Mouse (Mus musculus) thymus, adult 2 months (tissue): Measurements from ENCODE around the gene Acyp2. TPM values are rescaled to one million over a fixed set of nuclear protein-coding genes. Genes with fewer than 3 reads are reported as not detected.

Experiments used
- DNase-seq: peaks from one replicate; pipeline ENCODE4 v3.0.0; 2021
- H3K27ac ChIP-seq: fragments of 200-500 bp; 2 replicates; pipeline ENCODE4 v1.5.1; 2012; ENCODE audit warnings: low read length, control low read depth; ENCODE audit not compliant: control insufficient read depth, insufficient read depth
- H3K27me3 ChIP-seq: fragments of 200-500 bp; 2 replicates; pipeline ENCODE4 v1.6.1; 2012; ENCODE audit warnings: mild to moderate bottlenecking, low read length, moderate library complexity, mixed read lengths; ENCODE audit not compliant: control insufficient read depth, insufficient read depth
- H3K36me3 ChIP-seq: fragments of 200-500 bp; 2 replicates; pipeline ENCODE4 v1.6.1; 2012; ENCODE audit warnings: mild to moderate bottlenecking, low read length, moderate library complexity; ENCODE audit not compliant: control insufficient read depth, insufficient read depth
- H3K4me1 ChIP-seq: fragments of 200-500 bp; replicated peaks from 2 replicates; pipeline ENCODE4 v1.6.1; 2012; ENCODE audit warnings: low read length; ENCODE audit not compliant: control insufficient read depth, insufficient read depth
- H3K4me3 ChIP-seq: fragments of 200-500 bp; 2 replicates; pipeline ENCODE4 v1.5.1; 2012; ENCODE audit warnings: mild to moderate bottlenecking, low read length, control low read depth, moderate library complexity; ENCODE audit not compliant: control insufficient read depth, insufficient read depth
- CTCF ChIP-seq: fragments of 200-500 bp; IDR thresholded peaks from 2 replicates; pipeline ENCODE4 v1.5.1; 2012; ENCODE audit warnings: mild to moderate bottlenecking, control low read depth, low read length, moderate library complexity, borderline replicate concordance; ENCODE audit not compliant: control insufficient read depth, poor library complexity, insufficient read depth; ENCODE audit errors: extremely low read depth
- POLR2A ChIP-seq: fragments of 200-500 bp; IDR thresholded peaks from 2 replicates; pipeline ENCODE4 v1.6.1; 2012; ENCODE audit warnings: mild to moderate bottlenecking, low read length, control low read depth, moderate library complexity; ENCODE audit not compliant: control insufficient read depth, poor library complexity, insufficient read depth; ENCODE audit errors: extremely low read depth
- WGBS: fragments of 180-500 bp; shearing (Covaris S2); methylation state at CpG from one replicate; pipeline ENCODE4 v1.1.7; 2018; 5-methylcytosine and 5-hydroxymethylcytosine counted together
- polyA plus RNA-seq: library from polyadenylated mRNA; depleted of rRNA; stranded (reverse); fragments of >200 nt; gene quantifications from 2 replicates; pipeline ENCODE4 v1.2.3, GENCODE M21; 2012

The Acyp2 gene
- polyA plus RNA-seq, 1 experiment, result 2.9 TPM

DNA sequence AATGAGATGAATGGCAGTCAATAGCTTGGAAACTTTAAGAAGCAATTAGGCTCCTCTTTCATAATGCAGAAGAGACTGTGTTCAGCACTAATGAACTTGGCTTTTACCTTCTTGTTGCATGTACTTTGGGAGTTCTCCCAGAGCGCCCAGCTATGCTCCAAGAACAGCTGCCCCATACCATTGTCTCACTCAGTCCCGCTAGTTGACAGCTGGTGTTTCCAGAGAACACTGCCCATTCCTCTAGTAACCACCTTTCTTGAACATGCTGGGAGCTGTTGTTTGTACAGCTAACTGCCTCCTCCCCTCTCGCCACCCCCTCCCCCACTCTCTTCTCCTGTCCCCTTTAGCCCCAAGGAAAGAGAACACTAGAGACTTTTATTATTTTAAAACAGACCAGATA lies 52.1 kb downstream of the Acyp2 start:
- 94% methylated on average over 3 of the region's 3 CpGs for WGBS
- no peak overlapping the region for H3K27ac ChIP-seq
- no peaks in the 10 kb centered on the region for H3K36me3 ChIP-seq
- no peak overlapping the region for H3K4me3 ChIP-seq
- no peak for DNase-seq
- H3K4me1 ChIP-seq, result no peaks in the 10 kb centered on the region
- no peak for TF ChIP-seq POLR2A
- no peak for TF ChIP-seq CTCF
- H3K27me3 ChIP-seq, result no peaks in the 10 kb centered on the region

DNA sequence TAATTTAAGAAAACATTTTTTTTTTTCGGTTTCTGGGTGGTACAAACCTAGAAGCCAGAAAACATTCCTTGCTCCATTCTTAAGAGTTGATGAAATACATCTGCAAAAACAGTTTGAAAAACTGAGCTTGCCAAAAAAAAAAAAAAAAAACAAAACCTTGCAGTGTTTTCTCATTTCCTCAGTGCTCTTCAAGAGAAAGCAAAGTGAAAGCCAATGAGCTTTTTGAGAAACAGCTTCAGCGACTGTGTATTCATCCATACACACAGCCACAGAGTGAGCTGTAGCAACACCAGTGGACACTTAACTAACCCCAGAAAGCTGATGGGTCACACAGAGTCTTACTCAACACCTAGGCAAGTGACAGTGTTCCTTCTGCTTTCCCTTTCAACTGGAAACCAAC lies 69.4 kb downstream of the Acyp2 start:
- H3K36me3 ChIP-seq, result no peaks in the 10 kb centered on the region
- no peaks in the 10 kb centered on the region for H3K27me3 ChIP-seq
- DNase-seq, result no peak
- TF ChIP-seq POLR2A (no peak), CTCF (no peak)
- 96% methylated on average over 2 of the region's 2 CpGs for WGBS
- no peaks in the 10 kb centered on the region for H3K4me1 ChIP-seq
- H3K27ac ChIP-seq, result no peak overlapping the region
- no peak overlapping the region for H3K4me3 ChIP-seq

- Histone ChIP-seq H3K27me3 (no peaks in the 10 kb centered on the region), H3K36me3 (no peaks in the 10 kb centered on the region), H3K4me3 (no peak overlapping the region), H3K4me1 (no peaks in the 10 kb centered on the region), H3K27ac (no peak overlapping the region)
- TF ChIP-seq CTCF, result no peak
- TF ChIP-seq POLR2A, result no peak
- WGBS, result 95% methylated on average over 2 of the region's 2 CpGs
- no peak for DNase-seq
Observed at GRCm38 (mm10) chr11:30578931-30579330, 70.5 kb downstream of the Acyp2 start.

DNA sequence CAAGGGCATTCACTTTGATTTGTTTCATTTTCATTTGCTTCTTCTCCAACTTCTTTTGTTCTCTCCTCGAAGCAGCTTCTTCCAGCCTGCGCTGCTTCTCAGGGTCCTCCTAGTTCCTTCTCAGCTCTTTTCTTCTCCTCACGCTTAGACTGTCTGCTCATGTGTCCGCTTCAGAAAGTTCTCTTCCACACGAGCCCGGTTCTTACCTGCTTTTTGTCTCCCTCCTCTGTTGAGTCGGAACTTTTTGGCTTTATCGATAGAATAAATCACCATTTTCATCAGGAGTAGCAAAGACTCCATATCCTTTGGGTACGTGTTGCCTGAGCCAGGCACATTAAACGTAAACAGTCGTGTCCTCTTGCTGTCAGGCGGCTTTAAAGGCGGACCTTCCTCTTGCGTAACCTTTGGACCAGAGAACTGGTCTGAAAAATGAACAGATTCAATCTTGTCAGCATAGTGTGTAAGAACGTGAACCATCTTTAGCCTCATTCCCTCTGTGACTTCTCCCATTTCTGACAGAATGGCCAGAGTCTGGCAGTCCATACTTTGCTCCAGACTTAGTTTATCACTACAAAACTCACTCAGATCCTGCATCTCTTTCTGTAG lies 76.5 kb downstream of the Acyp2 start:
- Histone ChIP-seq H3K36me3 (no peaks in the 10 kb centered on the region), H3K4me3 (no peak overlapping the region), H3K27me3 (no peaks in the 10 kb centered on the region), H3K27ac (no peak overlapping the region), H3K4me1 (no peaks in the 10 kb centered on the region)
- no peak for DNase-seq
- TF ChIP-seq POLR2A (no peak), CTCF (no peak)
- WGBS, result 93% methylated on average over 15 of the region's 15 CpGs

DNA sequence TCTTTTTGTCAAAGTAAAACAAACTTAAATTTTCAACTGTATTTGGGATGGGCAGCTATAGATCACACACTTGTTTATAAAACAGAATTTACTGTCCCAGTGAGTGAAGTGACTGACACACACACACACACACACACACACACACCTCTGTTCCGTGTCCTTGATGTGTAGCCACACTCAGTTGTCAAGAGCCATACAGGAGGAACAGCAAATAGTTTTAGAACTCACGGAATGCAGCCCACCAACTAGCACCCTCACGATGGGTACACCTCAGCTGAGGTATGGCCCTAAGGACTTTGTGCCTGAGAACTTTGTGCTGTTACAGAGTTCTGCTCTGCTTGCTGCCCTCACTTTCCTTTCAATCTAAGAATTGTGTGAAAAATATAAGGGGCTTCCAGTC lies 78.8 kb downstream of the Acyp2 start:
- no peak overlapping the region for H3K27ac ChIP-seq
- H3K36me3 ChIP-seq, result no peaks in the 10 kb centered on the region
- no peaks in the 10 kb centered on the region for H3K27me3 ChIP-seq
- no peak for DNase-seq
- no peaks in the 10 kb centered on the region for H3K4me1 ChIP-seq
- TF ChIP-seq CTCF (no peak), POLR2A (no peak)
- WGBS, result 95% methylated on average over 3 of the region's 3 CpGs
- H3K4me3 ChIP-seq, result no peak overlapping the region

GRCm38 (mm10) chr11:30560215-30560614 lies 89.2 kb downstream of the Acyp2 start:
- TF ChIP-seq POLR2A (no peak), CTCF (no peak)
- WGBS, result 94% methylated on average over 1 of the region's 1 CpGs
- Histone ChIP-seq H3K4me1 (no peaks in the 10 kb centered on the region), H3K27me3 (no peaks in the 10 kb centered on the region), H3K36me3 (no peaks in the 10 kb centered on the region), H3K27ac (no peak overlapping the region), H3K4me3 (no peak overlapping the region)
- no peak for DNase-seq

GRCm38 (mm10) chr11:30553408-30553807 lies 96.0 kb downstream of the Acyp2 start:
- H3K27ac ChIP-seq, result no peak overlapping the region
- no peaks in the 10 kb centered on the region for H3K27me3 ChIP-seq
- H3K36me3 ChIP-seq, result no peaks in the 10 kb centered on the region
- no peaks in the 10 kb centered on the region for H3K4me1 ChIP-seq
- H3K4me3 ChIP-seq, result no peak overlapping the region
- 100% methylated on average over 1 of the region's 1 CpGs for WGBS
- no peak for DNase-seq
- TF ChIP-seq POLR2A, result no peak
- no peak for TF ChIP-seq CTCF
